Mouse (Mus musculus): ENCODE measurements around the gene Denr.

GRCm38 (mm10) chr5:123968468-123968867 is 61.5 kb downstream of the Denr start:
- TF ChIP-seq FLI1 (IDR thresholded peaks at IDR 0.05; ENCODE audit: low read length) (no peak), GATA1 (IDR thresholded peaks at IDR 0.05; ENCODE audit: borderline replicate concordance, low read length) (no peak)
